Mouse (Mus musculus): Measurements from ENCODE around the gene Plod3.

DNA sequence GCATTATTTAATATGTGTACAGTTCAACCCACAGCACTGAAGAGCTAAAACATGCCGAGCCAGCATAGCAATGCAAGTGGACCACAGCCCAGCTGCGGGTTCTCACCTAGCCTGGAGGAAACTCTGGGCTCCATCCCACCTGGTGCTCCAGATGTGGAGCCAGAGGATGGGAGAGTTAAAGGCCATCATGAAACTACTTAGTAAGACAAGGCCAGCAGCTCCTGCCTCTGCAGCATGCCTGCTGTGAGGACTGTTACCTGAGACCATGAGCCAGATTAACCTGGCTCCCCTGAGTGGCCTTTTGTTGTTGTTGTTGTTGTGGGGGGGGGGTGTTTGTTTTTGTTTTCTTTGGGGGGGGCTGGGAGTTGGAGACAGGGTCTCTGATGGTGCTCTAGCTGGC is 43.4 kb upstream of the Plod3 start:
- TF ChIP-seq CTCF (IDR thresholded peaks at IDR 0.05; ENCODE audit: extremely low read depth, insufficient read length, insufficient replicate concordance, low read depth, low read length) (no peak), POLR2A (IDR thresholded peaks at IDR 0.05; ENCODE audit: low read depth, low read length) (no peak)
